Mouse (Mus musculus) heart, adult 2 months (tissue): ENCODE measurements around the gene Rabif. TPM values are rescaled to one million over a fixed set of nuclear protein-coding genes. Genes with fewer than 3 reads are reported as not detected.

Experiments used
- DNase-seq, 2 experiments: peaks; one replicate each; pipeline ENCODE4 v3.0.0; 2021
- H3K27ac ChIP-seq: fragments of 200-600 bp; 2 replicates; pipeline ENCODE4 v1.8.1; 2022
- H3K27me3 ChIP-seq: fragments of 200-500 bp; 2 replicates; pipeline ENCODE4 v1.6.1; 2012; ENCODE audit warnings: mild to moderate bottlenecking, low read length, inconsistent platforms, mixed read lengths; ENCODE audit not compliant: control insufficient read depth, insufficient read depth
- H3K36me3 ChIP-seq: fragments of 200-500 bp; 2 replicates; pipeline ENCODE4 v1.6.1; 2012; ENCODE audit warnings: low read length, inconsistent platforms; ENCODE audit not compliant: control insufficient read depth, insufficient read depth
- H3K4me1 ChIP-seq: fragments of 200-500 bp; 2 replicates; pipeline ENCODE4 v1.6.1; 2011; ENCODE audit warnings: low read length; ENCODE audit not compliant: control insufficient read depth, insufficient read depth
- H3K4me3 ChIP-seq: fragments of 200-600 bp; 2 replicates; pipeline ENCODE4 v1.8.1; 2022
- H3K79me2 ChIP-seq: fragments of 200-500 bp; replicated peaks from 2 replicates; pipeline ENCODE4 v1.6.1; 2012; ENCODE audit warnings: mild to moderate bottlenecking, inconsistent platforms, low read length, moderate library complexity, mixed read lengths; ENCODE audit not compliant: control insufficient read depth, insufficient read depth
- H3K9ac ChIP-seq: fragments of 200-500 bp; 2 replicates; pipeline ENCODE4 v1.6.1; 2012; ENCODE audit warnings: low read depth, mild to moderate bottlenecking, control low read depth, inconsistent platforms, low read length, mixed read lengths
- EP300 ChIP-seq: fragments of 200-500 bp; IDR thresholded peaks from 2 replicates; pipeline ENCODE4 v1.6.1; 2011; ENCODE audit warnings: low read depth, low read length, control low read depth; ENCODE audit not compliant: insufficient read depth
- POLR2A ChIP-seq: fragments of 200-500 bp; IDR thresholded peaks from 2 replicates; pipeline ENCODE4 v1.6.1; 2011; ENCODE audit warnings: mild to moderate bottlenecking, low read depth, low read length, control low read depth; ENCODE audit not compliant: insufficient read depth
- WGBS: fragments of 180-500 bp; shearing (Covaris S2); methylation state at CpG from one replicate; pipeline ENCODE4 v1.1.7; 2018; 5-methylcytosine and 5-hydroxymethylcytosine counted together
- intact Hi-C: fragments of 180-260 bp; cut with DNase I; formaldehyde crosslinking; loops from one replicate; pipeline ENCODE4 v1.15.1; 2025
- polyA plus RNA-seq: library from polyadenylated mRNA; depleted of rRNA; stranded (reverse); fragments of >200 nt; gene quantifications from 2 replicates; pipeline ENCODE4 v1.2.3, GENCODE M21; 2012; rRNA removed
- total RNA-seq, 2 experiments: library from RNA; stranded (reverse); gene quantifications; 2 replicates each; pipeline ENCODE4 v1.2.3; 2021

Gene Rabif
- total and polyA plus RNA-seq, 3 experiments = 8.6 to 9.1 (median 9.1) TPM

GRCm38 (mm10) chr1:134556671-134557218 lies 62.3 kb downstream of the Rabif start:
- 0 out of 2 replicates have a peak, but pooled peaks cover 1% of the 10 kb centered on the region for H3K36me3 ChIP-seq
- no peaks in the 10 kb centered on the region for H3K27me3 ChIP-seq
- peak; percentile 94 to 98 for DNase-seq
- peak overlapping the region; percentile 85 for H3K27ac ChIP-seq
- peak overlapping the region; percentile 94 for H3K4me3 ChIP-seq
- TF ChIP-seq EP300 (no peak), POLR2A (peak; percentile 68; the same call in 1 of the 2 replicates)
- WGBS = under 1% methylated on average over 35 of the region's 35 CpGs
- intact Hi-C loops = loop anchor here (2.0 kb wide), 1 partner anchor 62 kb away; the partner anchor contains the start of gene Rabif
- H3K79me2 ChIP-seq = peaks cover 9% of the 10 kb centered on the region
- H3K9ac ChIP-seq = peak overlapping the region; percentile 78
- peaks cover 3% of the 10 kb centered on the region for H3K4me1 ChIP-seq

Other genes with a start within 250 kb of the Rabif start
- gene Myog, start 204.7 kb upstream of the Rabif start, total RNA-seq = not detected
- gene Myog, start 204.7 kb upstream of the Rabif start, polyA plus RNA-seq = not detected in 2 replicates
- gene Ppfia4, start 161.7 kb upstream of the Rabif start, total RNA-seq = under 1 TPM; 0.80 to 0.94 TPM
- gene Ppfia4, start 161.7 kb upstream of the Rabif start, polyA plus RNA-seq = 4.4 and 4.9 TPM in 2 replicates
- gene Tmem183a, start 132.7 kb upstream of the Rabif start, total RNA-seq = 10 to 100 TPM; 17.8 to 18.7 TPM
- gene Tmem183a, start 132.7 kb upstream of the Rabif start, polyA plus RNA-seq = 22.9 and 45.8 TPM in 2 replicates
- gene 4933406M09Rik, start 108.7 kb upstream of the Rabif start, total RNA-seq = not detected
- gene 4933406M09Rik, start 108.7 kb upstream of the Rabif start, polyA plus RNA-seq = not detected in 2 replicates
- gene Cyb5r1, start 89.1 kb upstream of the Rabif start, total RNA-seq = 10 to 100 TPM; 21.0 to 24.1 TPM
- 41.8 and 42.8 TPM in 2 replicates for gene Cyb5r1, start 89.1 kb upstream of the Rabif start, polyA plus RNA-seq
- gene Adipor1, start 79.3 kb upstream of the Rabif start, total RNA-seq = 100 to 1,000 TPM; 140 TPM
- gene Adipor1, start 79.3 kb upstream of the Rabif start, polyA plus RNA-seq = 148 and 177 TPM in 2 replicates
- gene Klhl12, start 39.1 kb upstream of the Rabif start, total RNA-seq = 10 to 100 TPM; 20.2 to 21.8 TPM
- gene Klhl12, start 39.1 kb upstream of the Rabif start, polyA plus RNA-seq = 9.3 and 15.7 TPM in 2 replicates
- not detected for gene Mgat4e, start 55.0 kb downstream of the Rabif start, total RNA-seq
- 0.20 TPM in 1 of 2 replicates, not detected in the other for gene Mgat4e, start 55.0 kb downstream of the Rabif start, polyA plus RNA-seq
- gene Kdm5b, start 65.5 kb downstream of the Rabif start, total RNA-seq = 10 to 100 TPM; 11.6 to 13.2 TPM
- gene Kdm5b, start 65.5 kb downstream of the Rabif start, polyA plus RNA-seq = 3.3 and 7.0 TPM in 2 replicates
- gene Syt2, start 152.0 kb downstream of the Rabif start, total RNA-seq = under 1 TPM in 1 of 2 experiments, not detected in 1; 0.05 TPM
- gene Syt2, start 152.0 kb downstream of the Rabif start, polyA plus RNA-seq = 0.04 and 0.06 TPM in 2 replicates